Mouse (Mus musculus): ENCODE measurements around the gene Myo9a. TPM values are rescaled to one million over a fixed set of nuclear protein-coding genes. Genes with fewer than 3 reads are reported as not detected.

Myo9a gene
- total RNA-seq, 1 experiment: 17.0 TPM

DNA sequence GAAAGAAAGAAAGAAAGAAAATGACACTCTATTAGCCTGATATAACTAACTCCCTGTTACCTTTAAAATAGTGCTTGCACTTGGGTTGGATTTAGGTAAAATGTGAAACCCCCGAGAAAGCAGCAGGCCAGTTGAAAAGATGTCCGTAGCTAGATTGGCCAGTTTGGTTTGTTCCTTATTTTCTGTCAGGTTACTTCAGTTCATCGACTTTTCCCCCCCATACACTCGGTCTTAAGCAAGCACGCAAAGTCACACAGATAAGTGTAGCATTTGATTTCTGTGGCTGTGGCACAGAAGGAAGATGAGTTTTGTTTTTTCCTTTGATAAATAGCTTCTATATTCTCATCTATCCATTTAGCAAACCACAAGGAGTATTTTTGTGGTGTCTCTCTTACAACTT lies 19.6 kb upstream of the Myo9a start:
- TF ChIP-seq ZNF384 (IDR thresholded peaks at IDR 0.05; ENCODE audit: low read depth, low read length) (no peak), ZC3H11A (IDR thresholded peaks at IDR 0.05; ENCODE audit: borderline replicate concordance, low read depth, low read length) (no peak), HCFC1 (IDR thresholded peaks at IDR 0.05; ENCODE audit: borderline replicate concordance, insufficient read depth, low read length) (no peak), MAFK (IDR thresholded peaks at IDR 0.05; ENCODE audit: insufficient read depth, low read depth, low read length) (no peak), CHD2 (IDR thresholded peaks at IDR 0.05; ENCODE audit: low read depth, low read length) (no peak)
- no peak overlapping the region for H3K9ac ChIP-seq (ENCODE audit: insufficient read depth, low read depth, low read length, poor library complexity, severe bottlenecking)
- H3K4me1 ChIP-seq (ENCODE audit: control insufficient read depth in 2 of 2, insufficient read depth in 2 of 2, low read length in 2 of 2, poor library complexity in 1 of 2): no peaks in the 10 kb centered on the region
- H3K4me3 ChIP-seq (ENCODE audit: insufficient read depth in 1 of 2, low read depth in 1 of 2, low read length in 2 of 2, poor library complexity in 1 of 2, severe bottlenecking in 1 of 2): no peak overlapping the region
- no peak overlapping the region for H3K27ac ChIP-seq (ENCODE audit: insufficient read depth, low read depth, low read length, poor library complexity, severe bottlenecking)
- no peak for DNase-seq (ENCODE audit: low read depth, low spot score)
- no peaks in the 10 kb centered on the region for H3K36me3 ChIP-seq (ENCODE audit: control insufficient read depth, insufficient read depth, low read length, poor library complexity, severe bottlenecking)
- in situ Hi-C loops (cut with MboI; ENCODE audit: low sequenced_read_pairs in 2 of 2, unreplicated experiment in 2 of 2): no loop called here
- H3K9me3 ChIP-seq (ENCODE audit: control insufficient read depth, insufficient read depth, low read depth, low read length): no peaks in the 10 kb centered on the region

DNA sequence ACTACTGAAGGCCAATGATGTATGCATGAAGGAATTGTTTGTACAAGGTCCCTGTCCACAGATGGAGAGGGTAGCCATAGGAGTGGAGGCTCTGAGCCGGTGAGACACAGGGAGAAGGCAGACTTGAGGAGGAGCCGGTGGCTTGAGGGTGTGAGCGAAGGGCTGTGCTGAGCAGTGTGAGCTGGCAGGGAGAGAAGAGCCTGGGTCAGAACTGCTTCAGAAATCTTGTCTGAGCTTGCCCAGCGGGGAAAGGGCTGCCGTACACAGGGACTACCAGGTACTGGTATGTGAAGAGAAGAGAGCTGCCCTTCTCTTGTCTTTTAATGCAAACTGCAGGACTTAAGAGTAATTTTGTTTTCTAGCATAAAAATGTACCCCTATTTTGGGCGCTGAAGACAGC lies 17.6 kb upstream of the Myo9a start:
- H3K9me3 ChIP-seq (ENCODE audit: control insufficient read depth, insufficient read depth, low read depth, low read length): no peaks in the 10 kb centered on the region
- no peaks in the 10 kb centered on the region; the same call in 1 of the 2 replicates for H3K36me3 ChIP-seq (ENCODE audit: control insufficient read depth, insufficient read depth, low read length, poor library complexity, severe bottlenecking)
- no peak for TF ChIP-seq ZC3H11A (IDR thresholded peaks at IDR 0.05; ENCODE audit: borderline replicate concordance, low read depth, low read length)
- no peak for TF ChIP-seq ZNF384 (IDR thresholded peaks at IDR 0.05; ENCODE audit: low read depth, low read length)
- no peak for TF ChIP-seq HCFC1 (IDR thresholded peaks at IDR 0.05; ENCODE audit: borderline replicate concordance, insufficient read depth, low read length)
- no peak for TF ChIP-seq CHD2 (IDR thresholded peaks at IDR 0.05; ENCODE audit: low read depth, low read length)
- no peak for TF ChIP-seq MAFK (IDR thresholded peaks at IDR 0.05; ENCODE audit: insufficient read depth, low read depth, low read length)
- in situ Hi-C loops (cut with MboI; ENCODE audit: low sequenced_read_pairs in 2 of 2, unreplicated experiment in 2 of 2): no loop called here
- DNase-seq (ENCODE audit: low read depth, low spot score): no peak
- no peak overlapping the region for H3K4me3 ChIP-seq (ENCODE audit: insufficient read depth in 1 of 2, low read depth in 1 of 2, low read length in 2 of 2, poor library complexity in 1 of 2, severe bottlenecking in 1 of 2)
- no peaks in the 10 kb centered on the region for H3K4me1 ChIP-seq (ENCODE audit: control insufficient read depth in 2 of 2, insufficient read depth in 2 of 2, low read length in 2 of 2, poor library complexity in 1 of 2)
- no peak overlapping the region for H3K27ac ChIP-seq (ENCODE audit: insufficient read depth, low read depth, low read length, poor library complexity, severe bottlenecking)
- no peak overlapping the region for H3K9ac ChIP-seq (ENCODE audit: insufficient read depth, low read depth, low read length, poor library complexity, severe bottlenecking)

DNA sequence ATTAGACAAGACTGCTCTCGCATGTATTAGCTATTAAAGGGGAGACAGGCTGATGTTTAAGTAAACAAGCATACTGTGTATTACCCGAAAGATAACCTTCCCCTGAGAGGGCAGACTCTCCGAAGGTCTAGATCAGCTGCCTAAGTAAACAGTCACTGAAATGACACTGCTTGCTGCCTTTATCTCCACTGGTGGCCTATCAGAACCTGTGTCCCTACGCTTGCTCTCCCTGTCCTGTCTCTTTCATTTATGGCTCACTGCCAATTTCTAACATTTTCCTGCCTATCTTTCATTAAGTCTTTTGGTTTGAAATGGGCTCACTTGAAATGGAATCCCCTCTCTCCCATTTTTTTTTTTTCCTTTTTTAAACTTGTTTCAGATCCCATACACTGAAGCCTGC lies 15.3 kb upstream of the Myo9a start:
- H3K9me3 ChIP-seq (ENCODE audit: control insufficient read depth, insufficient read depth, low read depth, low read length): no peaks in the 10 kb centered on the region
- in situ Hi-C loops (cut with MboI; ENCODE audit: low sequenced_read_pairs in 2 of 2, unreplicated experiment in 2 of 2): no loop called here
- H3K9ac ChIP-seq (ENCODE audit: insufficient read depth, low read depth, low read length, poor library complexity, severe bottlenecking): no peak overlapping the region
- no peak for DNase-seq (ENCODE audit: low read depth, low spot score)
- H3K36me3 ChIP-seq (ENCODE audit: control insufficient read depth, insufficient read depth, low read length, poor library complexity, severe bottlenecking): no peaks in the 10 kb centered on the region; the same call in 1 of the 2 replicates
- H3K4me3 ChIP-seq (ENCODE audit: insufficient read depth in 1 of 2, low read depth in 1 of 2, low read length in 2 of 2, poor library complexity in 1 of 2, severe bottlenecking in 1 of 2): no peak overlapping the region
- no peak for TF ChIP-seq MAFK (IDR thresholded peaks at IDR 0.05; ENCODE audit: insufficient read depth, low read depth, low read length)
- TF ChIP-seq ZC3H11A (IDR thresholded peaks at IDR 0.05; ENCODE audit: borderline replicate concordance, low read depth, low read length): no peak
- TF ChIP-seq ZNF384 (IDR thresholded peaks at IDR 0.05; ENCODE audit: low read depth, low read length): no peak
- TF ChIP-seq CHD2 (IDR thresholded peaks at IDR 0.05; ENCODE audit: low read depth, low read length): no peak
- TF ChIP-seq HCFC1 (IDR thresholded peaks at IDR 0.05; ENCODE audit: borderline replicate concordance, insufficient read depth, low read length): no peak
- H3K27ac ChIP-seq (ENCODE audit: insufficient read depth, low read depth, low read length, poor library complexity, severe bottlenecking): no peak overlapping the region
- no peaks in the 10 kb centered on the region for H3K4me1 ChIP-seq (ENCODE audit: control insufficient read depth in 2 of 2, insufficient read depth in 2 of 2, low read length in 2 of 2, poor library complexity in 1 of 2)

DNA sequence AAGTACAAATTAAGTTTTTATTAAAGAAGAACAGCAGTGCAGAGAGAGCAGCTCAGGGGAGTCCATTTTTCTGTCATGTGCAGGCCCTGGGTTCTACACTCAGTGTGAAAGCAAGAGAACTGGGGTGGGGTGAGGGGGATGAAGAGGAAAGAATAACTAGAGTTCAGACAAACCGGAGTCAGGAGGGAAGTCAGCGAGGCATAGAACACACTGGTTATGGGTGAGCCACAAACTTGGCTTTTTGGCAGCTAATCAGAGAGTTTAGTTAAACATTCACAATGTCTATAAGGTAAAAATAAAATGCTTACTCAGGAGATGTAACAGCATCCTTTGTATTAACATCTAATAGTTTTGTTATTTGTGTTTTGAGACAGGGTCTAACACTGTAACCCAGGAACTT lies 10.1 kb upstream of the Myo9a start:
- Histone ChIP-seq H3K36me3 (ENCODE audit: control insufficient read depth, insufficient read depth, low read length, poor library complexity, severe bottlenecking) (no peaks in the 10 kb centered on the region; the same call in 1 of the 2 replicates), H3K4me1 (ENCODE audit: control insufficient read depth in 2 of 2, insufficient read depth in 2 of 2, low read length in 2 of 2, poor library complexity in 1 of 2) (no peaks in the 10 kb centered on the region), H3K9me3 (ENCODE audit: control insufficient read depth, insufficient read depth, low read depth, low read length) (no peaks in the 10 kb centered on the region), H3K27ac (ENCODE audit: insufficient read depth, low read depth, low read length, poor library complexity, severe bottlenecking) (no peak overlapping the region), H3K4me3 (ENCODE audit: insufficient read depth in 1 of 2, low read depth in 1 of 2, low read length in 2 of 2, poor library complexity in 1 of 2, severe bottlenecking in 1 of 2) (no peak overlapping the region), H3K9ac (ENCODE audit: insufficient read depth, low read depth, low read length, poor library complexity, severe bottlenecking) (no peak overlapping the region)
- in situ Hi-C loops (cut with MboI; ENCODE audit: low sequenced_read_pairs in 2 of 2, unreplicated experiment in 2 of 2): no loop called here
- no peak for DNase-seq (ENCODE audit: low read depth, low spot score)
- TF ChIP-seq HCFC1 (IDR thresholded peaks at IDR 0.05; ENCODE audit: borderline replicate concordance, insufficient read depth, low read length) (no peak), MAFK (IDR thresholded peaks at IDR 0.05; ENCODE audit: insufficient read depth, low read depth, low read length) (no peak), ZC3H11A (IDR thresholded peaks at IDR 0.05; ENCODE audit: borderline replicate concordance, low read depth, low read length) (no peak), CHD2 (IDR thresholded peaks at IDR 0.05; ENCODE audit: low read depth, low read length) (no peak), ZNF384 (IDR thresholded peaks at IDR 0.05; ENCODE audit: low read depth, low read length) (no peak)

DNA sequence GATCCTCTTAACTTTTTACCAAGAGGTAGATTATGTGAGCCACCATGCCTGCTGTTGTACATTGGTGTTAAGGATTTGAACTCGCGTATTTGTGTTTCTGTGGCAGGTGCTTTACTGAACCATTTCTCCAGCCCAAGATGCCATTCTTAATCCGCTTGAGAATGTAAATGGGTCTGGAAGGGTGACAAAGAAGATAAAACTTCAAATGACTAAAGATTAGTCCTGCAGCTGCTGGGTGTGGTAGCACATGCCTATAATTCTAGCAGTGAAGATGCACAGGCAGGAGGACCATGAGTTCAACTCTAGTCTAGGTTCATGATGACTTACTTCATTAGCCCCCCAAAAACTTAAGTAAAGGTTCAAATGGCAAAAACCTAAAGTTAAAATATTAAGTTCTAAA lies 6.8 kb upstream of the Myo9a start:
- DNase-seq (ENCODE audit: low read depth, low spot score): no peak
- TF ChIP-seq HCFC1 (IDR thresholded peaks at IDR 0.05; ENCODE audit: borderline replicate concordance, insufficient read depth, low read length): no peak
- TF ChIP-seq MAFK (IDR thresholded peaks at IDR 0.05; ENCODE audit: insufficient read depth, low read depth, low read length): no peak
- TF ChIP-seq ZNF384 (IDR thresholded peaks at IDR 0.05; ENCODE audit: low read depth, low read length): no peak
- TF ChIP-seq CHD2 (IDR thresholded peaks at IDR 0.05; ENCODE audit: low read depth, low read length): no peak
- no peak for TF ChIP-seq ZC3H11A (IDR thresholded peaks at IDR 0.05; ENCODE audit: borderline replicate concordance, low read depth, low read length)
- Histone ChIP-seq H3K36me3 (ENCODE audit: control insufficient read depth, insufficient read depth, low read length, poor library complexity, severe bottlenecking) (no peaks in the 10 kb centered on the region), H3K9me3 (ENCODE audit: control insufficient read depth, insufficient read depth, low read depth, low read length) (no peaks in the 10 kb centered on the region), H3K4me1 (ENCODE audit: control insufficient read depth in 2 of 2, insufficient read depth in 2 of 2, low read length in 2 of 2, poor library complexity in 1 of 2) (peaks cover 1 to 2% of the 10 kb centered on the region in 2 experiments; a peak in 2 of 4 replicates), H3K9ac (ENCODE audit: insufficient read depth, low read depth, low read length, poor library complexity, severe bottlenecking) (no peak overlapping the region), H3K4me3 (ENCODE audit: insufficient read depth in 1 of 2, low read depth in 1 of 2, low read length in 2 of 2, poor library complexity in 1 of 2, severe bottlenecking in 1 of 2) (no peak overlapping the region), H3K27ac (ENCODE audit: insufficient read depth, low read depth, low read length, poor library complexity, severe bottlenecking) (no peak overlapping the region)
- in situ Hi-C loops (cut with MboI; ENCODE audit: low sequenced_read_pairs in 2 of 2, unreplicated experiment in 2 of 2): no loop called here
